Mouse (Mus musculus): Measurements from ENCODE around the gene Prdm9. TPM values are rescaled to one million over a fixed set of nuclear protein-coding genes. Genes with fewer than 3 reads are reported as not detected.

Gene Prdm9
- 0.46 and 1.1 TPM in 2 replicates for polyA plus RNA-seq (2014; fragmentation: Nextera tagmentation; extraction: Ambion mirVana)

DNA sequence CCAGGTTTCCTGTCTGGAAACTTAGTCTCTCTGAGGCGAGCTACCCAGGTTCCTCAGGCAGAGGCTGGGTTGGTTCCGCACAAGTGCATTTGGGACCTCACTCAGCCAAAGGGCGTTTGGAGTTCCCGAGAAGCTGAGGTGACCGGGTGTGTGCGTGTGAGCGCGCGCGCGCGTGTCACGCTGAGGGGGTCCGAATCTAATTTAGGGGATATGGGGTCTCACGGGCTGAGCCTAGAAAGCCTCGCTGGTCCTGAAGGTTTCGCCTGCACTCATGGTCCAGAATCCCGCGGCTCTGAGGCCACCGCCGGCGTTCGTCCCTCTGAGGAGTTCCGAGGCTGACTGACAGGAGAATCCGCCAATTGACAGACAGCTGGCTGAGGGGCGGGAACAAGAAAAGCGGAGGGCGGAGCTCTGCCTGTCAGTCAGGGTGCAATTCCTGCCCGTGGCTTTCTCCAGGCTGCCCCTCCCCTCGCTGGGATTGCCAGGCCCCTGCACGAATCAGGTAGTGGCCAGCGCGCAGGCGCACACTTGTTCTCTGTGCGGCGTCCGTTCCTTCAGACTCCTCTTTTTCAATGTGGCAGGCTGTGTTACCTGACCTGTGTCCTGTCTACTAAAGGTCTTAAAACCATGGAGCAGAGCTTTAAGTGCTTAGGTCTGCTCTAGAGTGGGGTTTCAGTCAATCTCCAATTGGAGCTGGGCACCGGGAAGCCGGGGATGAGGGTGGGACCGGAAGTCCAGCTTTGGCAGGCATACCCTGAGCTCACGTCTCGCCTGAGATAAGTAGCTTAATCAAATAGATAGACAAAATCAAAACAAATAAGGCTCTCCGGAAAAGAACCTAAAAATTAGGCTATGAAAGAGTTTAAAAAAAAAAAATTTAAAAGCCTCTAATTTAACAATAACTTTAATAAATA, at the start of gene Prdm9:
Prdm9 (minus strand) TSS at position 341 of the 914 bp plus-strand sequence.
- under 1% methylated on average over 41 of the region's 43 CpGs for WGBS
- no peaks in the 10 kb centered on the region for H3K36me3 ChIP-seq (ENCODE audit: control insufficient read depth, insufficient read depth, low read length)
- peak within 1 kb of the TSS; percentile 95 for H3K27ac ChIP-seq (replicated peaks; ENCODE audit: low read depth, low read length)
- ATAC-seq (ENCODE audit: low read depth), result peak; percentile 99
- H3K27me3 ChIP-seq (replicated peaks; ENCODE audit: control insufficient read depth, insufficient read depth, low read length), result no peaks in the 10 kb centered on the region
- H3K9me3 ChIP-seq (ENCODE audit: control insufficient read depth, low read length), result no peaks in the 10 kb centered on the region
- peak within 1 kb of the TSS; percentile 69 for H3K4me3 ChIP-seq (ENCODE audit: low read depth, low read length)
- peak within 1 kb of the TSS; percentile 79 for H3K9ac ChIP-seq (ENCODE audit: low read depth, low read length)
- peaks cover 5% of the 10 kb centered on the region; the same call in 1 of the 2 replicates for H3K4me1 ChIP-seq (ENCODE audit: control insufficient read depth, insufficient read depth, low read length)
- peak within 1 kb of the TSS; percentile 95 for H3K4me2 ChIP-seq (ENCODE audit: low read depth, low read length)
- peak; percentile 98 for DNase-seq (ENCODE audit: low spot score)

DNA sequence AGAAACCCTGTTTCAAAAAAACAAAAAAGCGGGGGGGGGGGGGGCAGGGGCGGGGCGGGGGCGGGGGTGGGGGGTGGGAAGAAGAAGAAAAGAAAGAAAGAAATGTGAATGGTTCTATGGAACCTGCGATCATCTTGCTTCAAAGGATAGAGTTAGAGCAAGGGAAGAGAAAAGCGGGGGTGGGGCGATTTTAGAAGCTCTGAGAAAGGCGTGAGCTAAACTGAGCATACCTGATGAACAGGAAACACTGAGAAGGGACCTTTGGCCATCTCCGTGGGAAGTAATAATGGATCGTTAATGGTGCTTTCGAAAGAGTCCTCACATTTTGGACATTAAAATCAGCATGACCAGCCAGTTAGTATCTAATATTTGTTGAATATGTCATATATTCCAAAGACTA, 35.3 kb upstream of the Prdm9 start:
- Histone ChIP-seq H3K9ac (ENCODE audit: low read depth, low read length) (no peak overlapping the region), H3K9me3 (ENCODE audit: control insufficient read depth, low read length) (no peaks in the 10 kb centered on the region), H3K27me3 (replicated peaks; ENCODE audit: control insufficient read depth, insufficient read depth, low read length) (no peaks in the 10 kb centered on the region), H3K27ac (replicated peaks; ENCODE audit: low read depth, low read length) (no peak overlapping the region), H3K4me1 (ENCODE audit: control insufficient read depth, insufficient read depth, low read length) (no peaks in the 10 kb centered on the region), H3K4me3 (ENCODE audit: low read depth, low read length) (no peak overlapping the region), H3K4me2 (ENCODE audit: low read depth, low read length) (no peak overlapping the region), H3K36me3 (ENCODE audit: control insufficient read depth, insufficient read depth, low read length) (no peaks in the 10 kb centered on the region)
- DNase-seq (ENCODE audit: low spot score), result no peak
- no peak for ATAC-seq (ENCODE audit: low read depth)
- 88% methylated on average over 7 of the region's 11 CpGs for WGBS

DNA sequence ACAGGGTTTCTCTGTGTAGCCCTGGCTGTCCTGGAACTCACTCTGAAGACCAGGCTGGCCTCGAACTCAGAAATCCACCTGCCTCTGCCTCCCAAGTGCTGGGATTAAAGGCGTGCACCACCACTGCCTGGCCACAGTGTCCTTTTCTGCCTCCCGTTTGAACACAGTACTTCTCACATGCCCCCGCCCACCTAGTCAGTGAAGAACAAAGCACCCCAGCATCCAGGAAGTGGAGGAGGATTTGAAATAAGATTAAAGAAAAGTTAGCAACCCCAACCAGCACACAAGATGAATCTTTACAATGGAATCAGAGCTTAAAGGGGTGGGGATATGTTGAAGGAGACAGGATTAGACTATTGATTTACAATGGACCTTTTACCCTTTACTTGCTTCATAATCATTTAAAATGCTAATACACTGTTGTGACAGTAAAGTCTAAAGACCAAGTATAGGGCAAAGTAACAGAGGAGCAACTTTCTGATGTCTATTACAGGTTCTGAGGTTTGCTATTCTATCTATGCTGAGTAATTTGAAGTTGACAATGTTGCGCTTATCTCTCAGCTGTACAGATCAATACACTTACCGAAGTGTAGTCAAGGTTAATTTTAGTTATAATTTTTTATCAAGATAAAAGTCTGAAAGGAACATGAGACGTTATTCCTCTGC, 27.2 kb upstream of the Prdm9 start:
- no peaks in the 10 kb centered on the region for H3K27me3 ChIP-seq (replicated peaks; ENCODE audit: control insufficient read depth, insufficient read depth, low read length)
- ATAC-seq (ENCODE audit: low read depth) (no peak), DNase-seq (ENCODE audit: low spot score) (no peak)
- no peak overlapping the region for H3K9ac ChIP-seq (ENCODE audit: low read depth, low read length)
- H3K4me2 ChIP-seq (ENCODE audit: low read depth, low read length), result no peak overlapping the region
- no peak overlapping the region for H3K27ac ChIP-seq (replicated peaks; ENCODE audit: low read depth, low read length)
- no peaks in the 10 kb centered on the region for H3K9me3 ChIP-seq (ENCODE audit: control insufficient read depth, low read length)
- no peaks in the 10 kb centered on the region for H3K4me1 ChIP-seq (ENCODE audit: control insufficient read depth, insufficient read depth, low read length)
- no peaks in the 10 kb centered on the region for H3K36me3 ChIP-seq (ENCODE audit: control insufficient read depth, insufficient read depth, low read length)
- WGBS, result 79% methylated on average over 7 of the region's 7 CpGs
- no peak overlapping the region for H3K4me3 ChIP-seq (ENCODE audit: low read depth, low read length)

DNA sequence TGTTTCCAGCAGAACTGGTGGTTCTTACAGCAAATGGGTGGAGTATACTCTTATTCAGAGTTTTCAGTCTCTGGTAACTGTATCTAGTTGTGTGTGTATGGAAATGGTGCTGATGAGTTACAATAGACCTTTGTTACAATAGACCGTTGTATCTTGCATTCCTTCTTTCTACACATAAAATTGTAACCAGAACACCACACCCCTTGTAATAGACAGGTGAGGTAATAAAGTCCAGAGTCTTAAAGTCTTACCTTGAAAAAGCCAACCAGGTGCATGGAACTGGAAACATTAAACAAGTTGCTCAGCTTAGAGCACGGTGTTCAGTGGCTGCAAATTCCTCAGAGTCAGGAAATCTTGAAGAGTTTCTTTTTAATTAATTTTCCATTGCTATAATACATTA, 24.0 kb upstream of the Prdm9 start:
- Histone ChIP-seq H3K4me1 (ENCODE audit: control insufficient read depth, insufficient read depth, low read length) (no peaks in the 10 kb centered on the region), H3K27me3 (replicated peaks; ENCODE audit: control insufficient read depth, insufficient read depth, low read length) (no peaks in the 10 kb centered on the region), H3K27ac (replicated peaks; ENCODE audit: low read depth, low read length) (no peak overlapping the region), H3K4me2 (ENCODE audit: low read depth, low read length) (no peak overlapping the region), H3K9me3 (ENCODE audit: control insufficient read depth, low read length) (no peaks in the 10 kb centered on the region), H3K4me3 (ENCODE audit: low read depth, low read length) (no peak overlapping the region), H3K36me3 (ENCODE audit: control insufficient read depth, insufficient read depth, low read length) (no peaks in the 10 kb centered on the region), H3K9ac (ENCODE audit: low read depth, low read length) (no peak overlapping the region)
- 68% methylated on average over 2 of the region's 2 CpGs for WGBS
- ATAC-seq (ENCODE audit: low read depth) (no peak), DNase-seq (ENCODE audit: low spot score) (no peak)

DNA sequence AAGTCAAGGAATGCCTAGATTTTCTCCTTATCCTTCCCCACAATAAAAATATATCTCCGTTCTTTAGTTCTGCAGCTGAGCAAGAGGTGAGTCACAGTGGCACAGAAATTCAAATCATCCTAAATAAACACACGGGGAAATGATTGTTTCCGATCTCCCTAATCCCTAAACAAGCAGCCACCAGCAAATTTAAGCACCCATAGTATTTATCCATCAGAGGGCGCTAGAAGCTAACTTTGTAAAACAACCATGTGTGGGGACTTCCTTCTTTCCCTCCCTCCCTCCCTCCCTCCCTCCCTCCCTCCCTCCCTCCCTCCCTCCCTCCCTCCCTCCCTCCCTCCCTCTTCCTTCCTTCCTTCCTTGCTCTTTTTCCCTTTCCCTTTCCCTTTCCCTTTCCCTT, 21.5 kb upstream of the Prdm9 start:
- Histone ChIP-seq H3K27ac (replicated peaks; ENCODE audit: low read depth, low read length) (no peak overlapping the region), H3K36me3 (ENCODE audit: control insufficient read depth, insufficient read depth, low read length) (no peaks in the 10 kb centered on the region), H3K4me2 (ENCODE audit: low read depth, low read length) (no peak overlapping the region), H3K9ac (ENCODE audit: low read depth, low read length) (no peak overlapping the region), H3K9me3 (ENCODE audit: control insufficient read depth, low read length) (no peaks in the 10 kb centered on the region), H3K4me3 (ENCODE audit: low read depth, low read length) (no peak overlapping the region), H3K27me3 (replicated peaks; ENCODE audit: control insufficient read depth, insufficient read depth, low read length) (no peaks in the 10 kb centered on the region), H3K4me1 (ENCODE audit: control insufficient read depth, insufficient read depth, low read length) (no peaks in the 10 kb centered on the region)
- DNase-seq (ENCODE audit: low spot score) (peak; percentile 11), ATAC-seq (ENCODE audit: low read depth) (no peak)
- 27% methylated on average over 4 of the region's 4 CpGs for WGBS

DNA sequence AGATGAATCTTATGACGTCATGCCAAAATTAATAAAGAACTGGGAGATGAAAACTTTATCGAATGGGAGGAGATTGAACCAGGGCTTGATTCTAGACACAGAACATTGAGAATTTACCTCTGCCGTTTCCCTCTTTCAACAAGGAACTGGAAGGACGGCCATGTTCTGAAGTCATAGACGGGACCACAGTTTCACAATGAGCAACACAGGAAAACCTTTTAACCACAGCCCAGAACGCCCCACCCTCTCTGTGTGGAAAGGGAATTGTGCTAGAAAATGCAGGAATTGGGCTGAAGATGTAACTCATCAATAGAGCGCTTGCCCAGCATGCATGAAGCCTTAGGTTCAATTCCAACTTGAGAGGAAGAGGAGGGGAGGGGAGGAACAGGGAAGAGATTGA, 18.9 kb upstream of the Prdm9 start:
- H3K27ac ChIP-seq (replicated peaks; ENCODE audit: low read depth, low read length), result no peak overlapping the region
- no peaks in the 10 kb centered on the region for H3K4me1 ChIP-seq (ENCODE audit: control insufficient read depth, insufficient read depth, low read length)
- no peak overlapping the region for H3K9ac ChIP-seq (ENCODE audit: low read depth, low read length)
- ATAC-seq (ENCODE audit: low read depth) (no peak), DNase-seq (ENCODE audit: low spot score) (no peak)
- peaks cover 2% of the 10 kb centered on the region; the same call in 1 of the 2 replicates for H3K27me3 ChIP-seq (replicated peaks; ENCODE audit: control insufficient read depth, insufficient read depth, low read length)
- no peak overlapping the region for H3K4me3 ChIP-seq (ENCODE audit: low read depth, low read length)
- no peak overlapping the region for H3K4me2 ChIP-seq (ENCODE audit: low read depth, low read length)
- no peaks in the 10 kb centered on the region for H3K9me3 ChIP-seq (ENCODE audit: control insufficient read depth, low read length)
- 87% methylated on average over 7 of the region's 7 CpGs for WGBS
- H3K36me3 ChIP-seq (ENCODE audit: control insufficient read depth, insufficient read depth, low read length), result no peaks in the 10 kb centered on the region

DNA sequence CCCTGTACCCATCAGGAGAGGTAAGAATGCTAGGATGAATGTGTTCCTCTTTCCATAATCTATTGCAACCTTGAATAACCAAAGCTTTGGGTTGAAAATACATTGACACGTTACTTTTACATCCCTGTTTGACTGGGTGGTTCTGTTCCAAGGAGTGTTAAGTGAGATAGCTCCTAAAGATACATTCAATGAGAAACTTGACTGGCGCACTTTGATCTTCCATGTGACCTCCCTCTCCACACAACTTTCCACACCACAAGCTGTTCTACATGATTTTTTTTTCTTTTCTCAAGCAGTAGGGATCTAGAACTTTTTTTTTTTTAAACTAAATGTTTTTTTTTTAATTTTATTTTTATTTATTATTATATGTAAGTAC, 15.9 kb upstream of the Prdm9 start:
- no peaks in the 10 kb centered on the region for H3K9me3 ChIP-seq (ENCODE audit: control insufficient read depth, low read length)
- DNase-seq (ENCODE audit: low spot score), result no peak
- ATAC-seq (ENCODE audit: low read depth), result no peak
- H3K27ac ChIP-seq (replicated peaks; ENCODE audit: low read depth, low read length), result no peak overlapping the region
- H3K4me2 ChIP-seq (ENCODE audit: low read depth, low read length), result no peak overlapping the region
- no peaks in the 10 kb centered on the region for H3K4me1 ChIP-seq (ENCODE audit: control insufficient read depth, insufficient read depth, low read length)
- H3K27me3 ChIP-seq (replicated peaks; ENCODE audit: control insufficient read depth, insufficient read depth, low read length), result peaks cover 7% of the 10 kb centered on the region; the same call in 1 of the 2 replicates
- no peaks in the 10 kb centered on the region for H3K36me3 ChIP-seq (ENCODE audit: control insufficient read depth, insufficient read depth, low read length)
- no peak overlapping the region for H3K9ac ChIP-seq (ENCODE audit: low read depth, low read length)
- H3K4me3 ChIP-seq (ENCODE audit: low read depth, low read length), result no peak overlapping the region
- 88% methylated on average over 2 of the region's 2 CpGs for WGBS

DNA sequence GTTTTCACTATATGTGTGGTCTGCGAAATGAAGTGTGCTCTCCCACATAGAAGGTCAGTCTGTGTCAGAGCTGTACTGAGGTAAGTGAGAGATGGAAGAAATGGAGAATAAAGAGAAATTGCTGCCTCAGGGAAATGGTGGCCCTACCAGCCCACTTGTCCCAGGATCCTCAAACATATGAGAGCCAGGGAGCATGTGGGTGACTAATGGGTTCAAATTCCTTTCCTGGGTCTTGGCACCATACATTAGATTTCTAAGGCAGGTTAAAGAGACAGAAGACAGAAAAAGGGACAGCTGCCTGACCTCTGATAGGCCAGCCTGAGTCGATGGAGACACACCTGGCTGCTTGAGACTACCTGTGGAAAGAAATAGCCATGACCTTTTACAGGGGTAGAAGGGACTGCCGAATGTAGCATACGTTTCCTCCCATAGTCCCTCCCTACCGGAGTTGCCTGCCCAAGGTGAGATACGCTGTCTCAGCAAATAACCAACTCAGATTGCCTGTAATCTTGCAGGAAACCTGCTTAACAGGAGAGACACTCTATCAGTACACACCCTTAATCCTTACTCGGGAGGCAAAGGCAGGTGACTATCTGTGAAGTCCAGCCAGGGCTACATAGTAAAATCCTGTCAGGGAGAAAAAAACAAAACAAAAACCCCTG, 15.4 kb upstream of the Prdm9 start:
- no peaks in the 10 kb centered on the region for H3K36me3 ChIP-seq (ENCODE audit: control insufficient read depth, insufficient read depth, low read length)
- H3K4me1 ChIP-seq (ENCODE audit: control insufficient read depth, insufficient read depth, low read length), result no peaks in the 10 kb centered on the region
- no peak for DNase-seq (ENCODE audit: low spot score)
- H3K4me2 ChIP-seq (ENCODE audit: low read depth, low read length), result no peak overlapping the region
- H3K27ac ChIP-seq (replicated peaks; ENCODE audit: low read depth, low read length), result no peak overlapping the region
- ATAC-seq (ENCODE audit: low read depth), result no peak
- WGBS, result 79% methylated on average over 7 of the region's 7 CpGs
- peaks cover 7% of the 10 kb centered on the region; the same call in 1 of the 2 replicates for H3K27me3 ChIP-seq (replicated peaks; ENCODE audit: control insufficient read depth, insufficient read depth, low read length)
- H3K9ac ChIP-seq (ENCODE audit: low read depth, low read length), result no peak overlapping the region
- H3K9me3 ChIP-seq (ENCODE audit: control insufficient read depth, low read length), result no peaks in the 10 kb centered on the region
- no peak overlapping the region for H3K4me3 ChIP-seq (ENCODE audit: low read depth, low read length)
